Mouse (Mus musculus) brain, embryonic 14.5 days (tissue): Measurements from ENCODE around the gene Rev1.

Experiments used
- CTCF ChIP-seq: fragments of 200-500 bp; IDR thresholded peaks from 2 replicates; pipeline ENCODE4 v1.5.1; 2012; ENCODE audit warnings: inconsistent platforms, mild to moderate bottlenecking, moderate library complexity, borderline replicate concordance; ENCODE audit not compliant: insufficient read depth, insufficient read length; ENCODE audit errors: extremely low read depth
- POLR2A ChIP-seq: fragments of 200-500 bp; IDR thresholded peaks from 2 replicates; pipeline ENCODE4 v1.6.1; 2012; ENCODE audit warnings: mild to moderate bottlenecking, inconsistent platforms, borderline replicate concordance; ENCODE audit not compliant: poor library complexity, insufficient read depth, insufficient read length, severe bottlenecking; ENCODE audit errors: extremely low read depth

DNA sequence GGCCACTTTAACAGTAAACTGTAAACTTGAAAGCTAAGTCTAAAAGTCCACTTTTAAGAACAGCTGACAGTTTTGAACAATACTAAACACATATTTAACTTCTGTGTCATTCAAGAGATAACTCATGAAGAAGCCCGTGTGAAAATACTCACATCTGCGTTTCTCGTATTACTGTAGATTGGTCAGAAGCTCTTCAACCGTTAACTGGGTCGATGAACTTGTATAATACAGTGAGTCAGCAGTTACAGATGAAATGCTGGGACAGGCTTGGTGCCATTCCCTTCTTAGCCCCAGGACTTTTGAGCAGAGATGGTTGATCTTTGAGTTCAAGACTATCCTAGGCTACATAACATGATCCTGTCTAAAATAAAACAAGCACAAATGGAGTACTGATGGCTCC, 98.2 kb downstream of the Rev1 start:
- TF ChIP-seq POLR2A (no peak), CTCF (no peak)
